Comparison of ENCODE assay signal across 1 mouse cellular context in genomic region chr10:111009641-111010479, GRCm38 (mm10).
TF ChIP-seq lines count a peak whose summit lies in the region.

Zdhhc17 (minus strand) TSS chr10:111010140.

TF ChIP-seq in MEL, 35 proteins besides CTCF, POLR2A, EP300 and RAD21 (continued from another document):
- TF ChIP-seq TAL1 (IDR thresholded peaks at IDR 0.05; ENCODE audit: low read length): no peak
- no peak for TF ChIP-seq ZNF384 (IDR thresholded peaks at IDR 0.05; ENCODE audit: low read depth, low read length)
- peak; percentile 71 for TF ChIP-seq NRF1 (IDR thresholded peaks at IDR 0.05; ENCODE audit: insufficient read depth, low read depth, low read length, poor library complexity, severe bottlenecking)
- 0 out of 2 replicates have a peak, but pooled peaks have one; percentile 46 for TF ChIP-seq GABPA (IDR thresholded peaks at IDR 0.05; ENCODE audit: low read depth, low read length)
- peak; percentile 47; the same call in 1 of the 2 replicates for TF ChIP-seq MYC (IDR thresholded peaks at IDR 0.05; ENCODE audit: low read depth, low read length)
- peak; percentile 55; the same call in 1 of the 2 replicates for TF ChIP-seq TCF12 (IDR thresholded peaks at IDR 0.05; ENCODE audit: low read depth, low read length)
- peak; percentile 85 for TF ChIP-seq POLR2AphosphoS2 (IDR thresholded peaks at IDR 0.05; ENCODE audit: low read length)
- TF ChIP-seq MAX (IDR thresholded peaks at IDR 0.05; ENCODE audit: low read length): peak; percentile 48; the same call in 1 of the 2 replicates
- no peak for TF ChIP-seq ZKSCAN1 (IDR thresholded peaks at IDR 0.05; ENCODE audit: low read depth, low read length)
